Mouse (Mus musculus): Measurements from ENCODE around the gene Hoxb3. TPM values are rescaled to one million over a fixed set of nuclear protein-coding genes. Genes with fewer than 3 reads are reported as not detected.

The Hoxb3 gene
- polyA plus RNA-seq, 1 experiment, result 5.6 TPM

- peaks cover 7% of the 10 kb centered on the region for H3K4me1 ChIP-seq (ENCODE audit: control insufficient read depth, insufficient read depth, low read length)
- H3K4me3 ChIP-seq (ENCODE audit: control insufficient read depth, low read depth, low read length), result peak overlapping the region; percentile 34
- peaks cover 10% of the 10 kb centered on the region; the same call in 1 of the 2 replicates for H3K27me3 ChIP-seq (ENCODE audit: control insufficient read depth, insufficient read depth, low read length)
- no peaks in the 10 kb centered on the region for H3K36me3 ChIP-seq (ENCODE audit: control insufficient read depth, insufficient read depth, low read length)
- H3K27ac ChIP-seq (ENCODE audit: control insufficient read depth, insufficient read depth, low read depth, low read length), result no peak overlapping the region
- TF ChIP-seq CTCF (IDR thresholded peaks at IDR 0.05; ENCODE audit: control insufficient read depth, insufficient read depth, insufficient replicate concordance, low read depth, low read length) (no peak), POLR2A (IDR thresholded peaks at IDR 0.05; ENCODE audit: control insufficient read depth, low read depth, low read length) (no peak)
Measured at GRCm38 (mm10) chr11:96319071-96319902, 3.8 kb upstream of the Hoxb3 start.

GRCm38 (mm10) chr11:96319910-96320309, 3.2 kb upstream of the Hoxb3 start:
- Histone ChIP-seq H3K4me1 (ENCODE audit: control insufficient read depth, insufficient read depth, low read length) (peaks cover 7% of the 10 kb centered on the region), H3K4me3 (ENCODE audit: control insufficient read depth, low read depth, low read length) (no peak overlapping the region; the same call in 1 of the 2 replicates), H3K27ac (ENCODE audit: control insufficient read depth, insufficient read depth, low read depth, low read length) (no peak overlapping the region)

DNA sequence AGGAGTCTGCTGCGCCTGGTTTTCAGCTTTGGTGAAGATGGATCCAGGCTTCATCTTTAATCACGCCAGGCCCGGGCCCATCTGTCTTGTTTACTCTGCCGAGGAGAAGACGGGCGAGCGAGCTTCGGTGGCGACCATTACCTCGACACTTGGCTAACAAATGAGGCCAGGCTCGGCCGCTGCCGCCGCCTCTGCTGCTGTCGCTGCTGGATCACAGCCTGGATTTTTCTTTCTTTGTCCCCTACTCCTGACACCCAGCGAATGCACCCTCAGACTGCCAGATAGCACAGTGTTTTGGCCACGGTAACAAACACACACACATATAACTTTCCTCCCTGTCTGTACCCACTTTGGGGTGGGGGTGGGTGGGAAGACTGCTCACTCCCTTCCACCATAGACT, 2.4 kb upstream of the Hoxb3 start:
- TF ChIP-seq CTCF (IDR thresholded peaks at IDR 0.05; ENCODE audit: control insufficient read depth, insufficient read depth, insufficient replicate concordance, low read depth, low read length), result no peak
- TF ChIP-seq POLR2A (IDR thresholded peaks at IDR 0.05; ENCODE audit: control insufficient read depth, low read depth, low read length), result no peak
- Histone ChIP-seq H3K4me3 (ENCODE audit: control insufficient read depth, low read depth, low read length) (no peak overlapping the region), H3K4me1 (ENCODE audit: control insufficient read depth, insufficient read depth, low read length) (peaks cover 7% of the 10 kb centered on the region), H3K36me3 (ENCODE audit: control insufficient read depth, insufficient read depth, low read length) (no peaks in the 10 kb centered on the region), H3K27me3 (ENCODE audit: control insufficient read depth, insufficient read depth, low read length) (peaks cover 5% of the 10 kb centered on the region), H3K27ac (ENCODE audit: control insufficient read depth, insufficient read depth, low read depth, low read length) (no peak overlapping the region)

More at GRCm38 (mm10) chr11:96319910-96320309, 3.2 kb upstream of the Hoxb3 start:
- Histone ChIP-seq H3K27me3 (ENCODE audit: control insufficient read depth, insufficient read depth, low read length) (peaks cover 5% of the 10 kb centered on the region; the same call in 1 of the 2 replicates), H3K36me3 (ENCODE audit: control insufficient read depth, insufficient read depth, low read length) (no peaks in the 10 kb centered on the region)
- TF ChIP-seq POLR2A (IDR thresholded peaks at IDR 0.05; ENCODE audit: control insufficient read depth, low read depth, low read length) (no peak), CTCF (IDR thresholded peaks at IDR 0.05; ENCODE audit: control insufficient read depth, insufficient read depth, insufficient replicate concordance, low read depth, low read length) (no peak)

GRCm38 (mm10) chr11:96321846-96322245, 1.3 kb upstream of the Hoxb3 start:
- TF ChIP-seq POLR2A (IDR thresholded peaks at IDR 0.05; ENCODE audit: control insufficient read depth, low read depth, low read length) (no peak), CTCF (IDR thresholded peaks at IDR 0.05; ENCODE audit: control insufficient read depth, insufficient read depth, insufficient replicate concordance, low read depth, low read length) (no peak)
- peaks cover 8% of the 10 kb centered on the region for H3K27me3 ChIP-seq (ENCODE audit: control insufficient read depth, insufficient read depth, low read length)
- H3K4me1 ChIP-seq (ENCODE audit: control insufficient read depth, insufficient read depth, low read length), result peaks cover 10% of the 10 kb centered on the region
- no peak overlapping the region for H3K27ac ChIP-seq (ENCODE audit: control insufficient read depth, insufficient read depth, low read depth, low read length)
- H3K36me3 ChIP-seq (ENCODE audit: control insufficient read depth, insufficient read depth, low read length), result no peaks in the 10 kb centered on the region
- no peak overlapping the region for H3K4me3 ChIP-seq (ENCODE audit: control insufficient read depth, low read depth, low read length)

DNA sequence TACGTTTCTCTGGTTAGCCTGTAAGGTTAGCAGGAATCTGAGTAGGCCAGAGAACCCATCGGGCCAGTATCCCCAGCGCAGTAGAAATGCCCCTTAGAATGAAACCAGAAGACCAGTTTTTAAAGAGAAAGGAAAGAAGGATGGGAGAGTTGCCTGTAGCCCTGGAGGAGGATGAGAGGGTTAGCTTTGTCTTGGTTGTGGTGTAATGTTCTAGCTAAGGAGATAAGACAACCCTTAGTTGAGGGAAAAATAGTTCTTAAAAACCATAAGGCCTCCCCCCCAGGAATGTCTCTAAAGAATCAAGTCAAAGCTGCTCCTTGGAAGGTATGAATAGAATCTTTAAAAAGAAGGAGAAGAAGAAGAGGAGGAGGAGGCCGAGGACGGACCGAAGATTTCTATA, 388 bp upstream of the Hoxb3 start:
- Histone ChIP-seq H3K4me1 (ENCODE audit: control insufficient read depth, insufficient read depth, low read length) (peaks cover 10% of the 10 kb centered on the region), H3K4me3 (ENCODE audit: control insufficient read depth, low read depth, low read length) (no peak overlapping the region), H3K36me3 (ENCODE audit: control insufficient read depth, insufficient read depth, low read length) (no peaks in the 10 kb centered on the region), H3K27ac (ENCODE audit: control insufficient read depth, insufficient read depth, low read depth, low read length) (no peak overlapping the region), H3K27me3 (ENCODE audit: control insufficient read depth, insufficient read depth, low read length) (peaks cover 6% of the 10 kb centered on the region)
- TF ChIP-seq POLR2A (IDR thresholded peaks at IDR 0.05; ENCODE audit: control insufficient read depth, low read depth, low read length) (no peak), CTCF (IDR thresholded peaks at IDR 0.05; ENCODE audit: control insufficient read depth, insufficient read depth, insufficient replicate concordance, low read depth, low read length) (no peak)

DNA sequence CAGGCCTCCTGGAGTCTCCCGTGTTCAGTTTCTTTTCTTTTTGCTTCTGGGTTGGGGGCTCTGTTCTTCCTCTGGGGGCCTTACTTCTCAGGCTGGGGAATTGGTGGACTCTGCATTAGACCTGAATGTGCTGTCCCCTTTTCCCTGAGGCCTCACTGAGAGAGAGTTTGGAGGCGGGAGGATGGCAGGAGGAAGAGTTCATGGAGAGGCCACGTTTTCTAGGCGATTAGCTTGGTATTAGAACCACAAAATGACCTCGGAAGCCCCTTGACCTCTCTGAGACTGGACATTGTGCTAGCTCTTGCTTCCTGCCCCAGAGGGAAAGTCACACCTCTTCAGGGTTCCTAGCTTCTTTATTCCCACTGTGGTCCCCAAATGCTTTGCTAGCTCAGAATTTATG, 999 bp downstream of the Hoxb3 start:
- Histone ChIP-seq H3K27ac (ENCODE audit: control insufficient read depth, insufficient read depth, low read depth, low read length) (no peak overlapping the region), H3K4me3 (ENCODE audit: control insufficient read depth, low read depth, low read length) (no peak overlapping the region), H3K27me3 (ENCODE audit: control insufficient read depth, insufficient read depth, low read length) (peaks cover 6% of the 10 kb centered on the region), H3K36me3 (ENCODE audit: control insufficient read depth, insufficient read depth, low read length) (no peaks in the 10 kb centered on the region), H3K4me1 (ENCODE audit: control insufficient read depth, insufficient read depth, low read length) (peaks cover 7% of the 10 kb centered on the region)
- TF ChIP-seq POLR2A (IDR thresholded peaks at IDR 0.05; ENCODE audit: control insufficient read depth, low read depth, low read length), result no peak
- TF ChIP-seq CTCF (IDR thresholded peaks at IDR 0.05; ENCODE audit: control insufficient read depth, insufficient read depth, insufficient replicate concordance, low read depth, low read length), result no peak

- no peak for TF ChIP-seq POLR2A (IDR thresholded peaks at IDR 0.05; ENCODE audit: control insufficient read depth, low read depth, low read length)
- TF ChIP-seq CTCF (IDR thresholded peaks at IDR 0.05; ENCODE audit: control insufficient read depth, insufficient read depth, insufficient replicate concordance, low read depth, low read length), result no peak
- H3K36me3 ChIP-seq (ENCODE audit: control insufficient read depth, insufficient read depth, low read length), result no peaks in the 10 kb centered on the region
- peaks cover 6% of the 10 kb centered on the region for H3K27me3 ChIP-seq (ENCODE audit: control insufficient read depth, insufficient read depth, low read length)
- no peak overlapping the region for H3K27ac ChIP-seq (ENCODE audit: control insufficient read depth, insufficient read depth, low read depth, low read length)
- H3K4me1 ChIP-seq (ENCODE audit: control insufficient read depth, insufficient read depth, low read length), result peaks cover 4% of the 10 kb centered on the region
- H3K4me3 ChIP-seq (ENCODE audit: control insufficient read depth, low read depth, low read length), result no peak overlapping the region
Measured at GRCm38 (mm10) chr11:96324965-96325364, 1.8 kb downstream of the Hoxb3 start.
